Mouse (Mus musculus) ES-E14 (cell line): ENCODE results near the gene Kank1.

Source experiments
- CHD2 ChIP-seq: IDR thresholded peaks from 2 replicates; pipeline ENCODE4 v1.6.1; 2014; ENCODE audit warnings: mild to moderate bottlenecking, low read depth, low read length, inconsistent platforms
- HCFC1 ChIP-seq: IDR thresholded peaks from 2 replicates; pipeline ENCODE4 v1.6.1; 2012; ENCODE audit warnings: low read length, inconsistent platforms, borderline replicate concordance; ENCODE audit not compliant: insufficient read depth
- ZC3H11A ChIP-seq: IDR thresholded peaks from 2 replicates; pipeline ENCODE4 v1.6.1; 2012; ENCODE audit warnings: low read depth, mild to moderate bottlenecking, inconsistent platforms, low read length, borderline replicate concordance
- ZNF384 ChIP-seq: IDR thresholded peaks from 2 replicates; pipeline ENCODE4 v1.6.1; 2012; ENCODE audit warnings: low read depth, low read length, inconsistent platforms

DNA sequence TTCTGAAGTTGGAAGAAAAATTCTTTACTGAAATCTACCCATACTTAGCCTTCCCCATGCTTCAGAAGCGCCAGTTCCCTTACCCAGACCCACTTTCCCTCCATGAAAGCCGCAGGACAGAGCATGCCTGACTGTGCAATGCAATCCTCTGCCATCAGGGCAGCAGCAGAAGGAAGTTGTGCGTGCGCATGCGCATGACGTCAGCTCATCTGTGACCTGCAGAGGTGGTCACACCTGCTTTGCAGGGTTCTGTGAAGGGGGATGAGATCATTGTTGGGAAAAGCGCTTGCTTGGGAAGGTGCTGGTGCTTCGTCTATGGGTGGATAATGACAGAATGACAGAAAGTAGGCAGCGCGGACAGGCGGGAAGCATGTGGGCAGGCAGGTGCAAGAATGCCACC, 155.4 kb downstream of the Kank1 start:
- TF ChIP-seq ZNF384 (no peak), HCFC1 (no peak), CHD2 (no peak), ZC3H11A (no peak)
